Mouse (Mus musculus) ovary, postnatal 10 days (tissue): Measurements from ENCODE around the gene Nt5e.

ENCODE experiments used
- DNase-seq: peaks from one replicate; pipeline ENCODE4 v3.0.0; 2022; ENCODE audit warnings: low spot score

Gene Nt5e

GRCm38 (mm10) chr9:88344424-88344823, 17.4 kb downstream of the Nt5e start:
- no peak for DNase-seq

- DNase-seq = no peak
These were observed 19.9 kb downstream of the Nt5e start for GRCm38 (mm10) chr9:88346857-88347256.

- DNase-seq = no peak
These were observed 21.6 kb downstream of the Nt5e start for GRCm38 (mm10) chr9:88348623-88349022.

DNA sequence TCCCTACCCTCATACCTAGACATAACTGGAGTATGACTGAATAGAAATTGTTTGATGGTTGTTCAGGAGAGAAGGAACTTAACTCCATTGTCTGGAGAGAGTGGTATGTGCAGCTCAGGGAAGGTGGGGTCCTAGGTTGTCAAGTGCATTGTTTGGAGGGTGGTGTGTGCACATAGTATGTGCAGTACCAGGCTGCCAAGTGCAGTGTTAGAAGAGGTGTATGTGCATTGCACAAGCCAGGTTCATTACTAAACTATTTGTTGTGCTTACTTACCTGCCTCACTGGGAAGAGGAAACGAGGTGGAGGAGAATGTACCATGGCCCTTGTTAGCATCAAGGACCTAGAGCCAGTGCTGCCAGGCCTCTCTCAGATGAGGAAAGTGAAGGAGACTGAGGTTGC, 23.3 kb downstream of the Nt5e start:
- no peak for DNase-seq

DNA sequence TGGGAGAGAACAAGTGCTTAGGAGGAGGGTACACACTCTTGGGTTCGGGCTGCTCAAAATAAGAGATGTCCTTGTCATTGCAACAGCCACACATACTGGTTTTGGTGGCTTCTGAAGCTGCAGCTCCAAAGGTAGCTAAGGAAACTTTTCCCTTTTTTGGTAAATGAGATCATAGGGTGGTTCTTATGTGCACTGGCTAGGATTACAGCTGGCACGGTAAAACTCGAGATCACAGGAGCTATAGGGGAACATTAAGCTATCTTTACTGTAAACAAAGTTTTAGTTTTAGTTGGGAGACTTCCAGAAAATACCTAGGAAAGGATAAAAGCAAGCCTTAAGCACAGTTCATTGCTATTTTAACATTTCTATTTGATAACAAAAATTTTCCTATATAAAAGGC, 24.2 kb downstream of the Nt5e start:
- DNase-seq = no peak

DNA sequence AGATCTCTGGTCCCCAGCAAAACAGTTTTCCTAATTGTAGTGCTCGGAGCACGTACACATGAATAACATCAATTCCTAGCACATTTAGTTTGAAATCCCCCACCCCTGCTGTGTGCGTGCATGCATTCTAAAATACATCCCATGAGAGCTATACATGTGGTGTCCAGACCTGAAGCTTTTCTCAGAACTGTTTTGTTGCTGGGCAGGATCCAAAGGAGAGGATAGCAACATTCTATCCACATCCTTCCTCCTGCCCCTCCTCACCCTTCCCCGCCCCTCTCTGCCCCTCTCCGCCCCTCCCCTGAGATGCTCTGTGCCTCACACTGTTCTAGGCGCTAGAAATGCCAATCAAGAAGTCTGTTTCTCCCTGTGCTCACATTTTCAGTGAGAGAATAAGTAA, 25.7 kb downstream of the Nt5e start:
- no peak for DNase-seq

DNA sequence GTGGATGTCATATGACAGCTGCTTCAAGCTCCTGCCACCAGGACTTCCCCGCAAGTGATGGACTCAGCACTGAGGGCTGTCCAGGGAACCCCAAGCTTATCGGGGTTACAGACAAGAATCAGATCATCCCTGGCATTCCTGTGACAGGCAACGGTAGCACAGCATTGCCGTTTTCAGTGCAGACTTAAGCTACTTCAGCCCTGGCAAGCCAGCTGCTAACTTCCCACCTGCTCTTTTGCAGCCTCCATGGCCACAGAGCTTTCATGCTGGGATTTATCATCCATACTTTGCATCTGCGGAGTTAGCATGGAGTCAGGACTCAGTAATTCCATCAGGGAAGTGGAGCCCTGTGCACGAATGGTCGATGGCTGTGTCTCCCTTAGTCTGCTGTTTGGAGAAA, 26.5 kb downstream of the Nt5e start:
- no peak for DNase-seq

DNA sequence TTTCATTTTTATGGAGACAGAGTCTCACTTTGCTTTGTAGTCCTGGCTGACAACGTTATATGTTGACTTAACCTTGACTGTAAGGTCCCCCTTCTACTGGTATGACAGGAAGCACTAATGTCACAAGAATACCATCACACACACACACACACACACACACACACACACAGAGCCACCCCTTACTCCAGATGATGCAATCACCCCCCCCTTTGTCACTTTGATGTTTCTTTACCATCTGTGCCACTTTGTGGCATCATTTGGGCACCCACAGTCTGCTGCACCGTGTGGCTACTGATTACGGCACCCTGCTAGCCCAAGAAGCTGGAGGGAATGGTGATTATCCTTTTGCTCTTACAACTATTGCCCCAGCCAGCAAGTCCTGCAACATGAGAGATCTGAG, 30.2 kb downstream of the Nt5e start:
- no peak for DNase-seq

- no peak for DNase-seq
These were observed 32.1 kb downstream of the Nt5e start for GRCm38 (mm10) chr9:88359140-88359539.

GRCm38 (mm10) chr9:88361211-88361909, 34.4 kb downstream of the Nt5e start:
- no peak for DNase-seq

DNA sequence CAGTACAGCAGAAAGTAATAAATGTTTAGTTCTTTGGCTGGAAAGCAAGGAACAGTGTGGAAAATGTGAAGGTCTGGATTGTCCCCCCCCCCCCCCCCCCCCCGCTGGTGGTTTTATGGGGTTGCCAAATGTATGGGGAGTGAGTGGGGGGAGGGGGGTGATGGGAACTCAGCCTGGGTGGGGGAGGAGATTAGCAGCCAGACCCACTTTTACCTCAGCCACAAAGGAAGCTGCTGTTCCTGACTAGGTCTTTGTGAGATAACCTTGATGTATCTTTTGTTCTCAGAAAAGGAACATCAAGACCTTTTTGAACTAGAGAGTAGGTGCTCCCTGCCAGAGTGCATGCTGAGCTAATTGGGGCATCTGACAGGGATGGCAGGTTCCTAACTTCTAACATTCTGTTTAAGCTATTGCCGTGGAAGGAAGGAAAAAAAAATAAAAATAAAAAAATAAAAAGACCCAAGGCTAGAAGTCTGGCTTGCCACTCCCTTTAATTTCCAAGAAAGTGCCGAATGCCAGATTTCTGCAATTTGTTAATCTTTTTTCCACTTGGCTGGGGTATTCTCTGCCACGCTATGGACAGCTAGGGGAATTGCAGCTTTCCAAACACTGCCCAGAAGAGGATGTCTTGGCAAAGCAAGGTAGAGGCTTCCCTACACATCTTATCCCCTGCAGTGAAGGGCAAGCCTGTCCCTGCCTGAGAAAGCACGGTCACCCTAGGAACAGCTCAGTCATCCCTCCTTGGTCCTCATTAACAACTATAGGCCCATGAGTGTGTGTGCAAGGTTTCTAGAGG, 35.3 kb downstream of the Nt5e start:
- DNase-seq = no peak

GRCm38 (mm10) chr9:88363102-88363501, 36.1 kb downstream of the Nt5e start:
- no peak for DNase-seq

DNA sequence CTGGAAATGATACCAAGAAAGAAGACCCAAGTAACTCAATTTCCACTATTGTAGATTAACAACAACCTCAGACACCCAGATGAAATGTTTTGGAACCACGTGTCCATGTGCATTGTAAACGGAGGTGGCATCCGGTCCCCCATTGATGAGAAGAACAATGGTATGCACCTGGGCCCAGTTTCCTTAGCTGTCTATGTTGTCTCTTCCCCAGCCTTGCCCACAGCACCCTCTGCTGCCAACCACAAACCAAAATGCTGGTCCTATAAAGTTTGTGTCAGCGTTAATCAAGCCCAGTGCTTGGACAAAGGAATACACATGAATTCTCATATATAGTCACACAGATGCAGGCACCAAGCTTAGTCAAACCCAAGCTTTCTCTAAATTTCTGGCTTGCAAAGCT, 39.3 kb downstream of the Nt5e start:
- DNase-seq = no peak

DNA sequence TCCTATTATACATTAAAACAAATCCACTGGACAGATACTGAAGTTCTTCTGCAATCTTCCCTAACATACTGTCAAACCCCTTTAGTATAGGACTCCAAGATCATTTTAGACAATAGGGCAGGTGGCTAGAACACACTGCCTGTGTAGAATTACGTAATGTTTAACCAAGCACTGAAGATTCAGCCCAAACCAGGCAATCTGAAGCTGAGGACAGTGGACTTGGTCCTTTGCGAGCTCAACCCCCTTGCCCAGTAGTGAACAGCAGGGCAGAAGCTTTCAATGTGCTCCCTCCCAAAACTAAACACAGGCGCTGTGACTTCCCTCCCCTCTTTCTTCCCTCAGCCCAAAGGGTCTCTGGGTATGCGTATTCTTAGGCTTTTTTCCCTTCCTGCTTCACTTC, 39.8 kb downstream of the Nt5e start:
- no peak for DNase-seq

GRCm38 (mm10) chr9:88367322-88367721, 40.3 kb downstream of the Nt5e start:
- DNase-seq = no peak

GRCm38 (mm10) chr9:88367751-88368150, 40.8 kb downstream of the Nt5e start:
- DNase-seq = no peak

- no peak for DNase-seq
These were observed 41.5 kb downstream of the Nt5e start for GRCm38 (mm10) chr9:88368476-88368875.

DNA sequence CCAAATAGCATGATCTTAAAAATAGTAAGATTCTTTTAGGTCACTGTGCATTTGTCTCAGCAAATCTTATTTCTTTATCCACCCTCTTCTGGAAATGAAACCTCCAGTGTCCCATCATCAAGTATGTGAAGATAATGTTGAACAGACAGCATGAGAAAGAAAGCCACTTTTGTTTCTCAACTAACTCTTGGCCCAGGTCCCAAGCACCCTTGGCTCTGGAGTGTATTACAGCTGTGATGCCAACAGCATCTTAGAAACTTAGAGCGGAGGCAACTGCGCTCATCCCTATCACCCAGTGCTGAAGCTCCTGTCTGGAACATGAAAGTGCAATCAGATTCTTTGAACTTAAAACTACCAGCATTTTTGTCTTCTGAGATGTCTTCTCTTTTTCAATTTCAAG, 42.7 kb downstream of the Nt5e start:
- no peak for DNase-seq

- no peak for DNase-seq
These were observed 44.2 kb downstream of the Nt5e start for GRCm38 (mm10) chr9:88371201-88371600.

DNA sequence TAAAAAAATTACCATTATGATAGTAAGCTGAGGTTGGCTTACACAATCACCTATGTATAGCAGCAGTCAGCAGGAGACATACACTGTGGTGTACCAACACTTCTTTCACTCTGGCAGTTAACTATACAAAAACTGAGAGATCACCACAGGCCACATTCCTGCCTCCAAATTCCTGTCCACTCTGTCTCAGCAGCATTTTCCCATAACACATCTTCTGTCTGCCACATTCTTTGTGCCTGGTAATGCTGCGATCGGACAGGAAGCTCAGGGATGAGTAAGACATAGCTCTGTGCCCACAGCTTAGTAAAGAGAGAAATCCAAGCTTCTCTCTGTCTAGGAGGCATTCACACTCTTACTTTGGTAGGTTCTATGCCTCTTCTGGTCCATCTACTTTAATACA, 46.0 kb downstream of the Nt5e start:
- no peak for DNase-seq

DNA sequence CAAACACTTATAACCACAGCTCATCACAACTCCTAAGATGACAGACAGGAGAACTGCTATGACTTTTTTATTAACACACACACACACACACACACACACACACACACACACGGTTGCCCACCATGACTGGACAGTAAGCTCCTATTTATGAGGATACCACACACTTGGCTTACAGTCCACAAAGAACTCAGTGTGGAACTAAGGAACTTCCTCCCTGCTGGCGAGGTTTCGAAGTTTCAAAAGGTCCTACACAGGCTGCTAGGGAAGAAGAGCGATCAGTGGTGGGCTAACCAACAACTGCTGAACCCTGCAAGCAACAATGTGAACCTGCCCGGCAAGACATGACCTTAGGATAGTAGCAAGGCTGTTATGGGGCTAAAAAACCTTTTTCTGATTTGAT, 50.5 kb downstream of the Nt5e start:
- DNase-seq = no peak

DNA sequence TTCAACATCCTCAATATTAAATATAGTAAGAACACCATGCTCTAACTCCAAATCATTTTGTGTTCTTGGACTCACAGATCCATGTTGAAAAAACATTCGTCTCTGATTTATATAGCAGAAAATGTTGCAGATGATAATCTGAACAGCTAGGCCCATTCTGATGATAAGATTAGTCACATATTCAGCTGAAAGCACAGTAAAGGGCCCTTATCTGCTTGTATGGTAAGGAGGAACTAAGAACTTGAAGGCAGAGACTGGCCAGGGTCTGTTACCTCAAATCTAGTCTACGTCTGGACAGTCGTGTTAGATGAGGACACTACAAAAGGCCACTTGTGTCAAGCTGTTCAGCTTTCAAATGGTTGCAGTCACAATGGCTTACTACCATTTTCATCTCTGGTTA, 52.1 kb downstream of the Nt5e start:
- DNase-seq = no peak

- no peak for DNase-seq
These were observed 53.1 kb downstream of the Nt5e start for GRCm38 (mm10) chr9:88380076-88380475.

GRCm38 (mm10) chr9:88380542-88380941, 53.5 kb downstream of the Nt5e start:
- DNase-seq = no peak
